Mouse (Mus musculus) heart, postnatal 0 days (tissue): Measurements from ENCODE around the gene Efna5.

ENCODE experiments used
- CTCF ChIP-seq: IDR thresholded peaks from 2 replicates; pipeline ENCODE4 v1.5.1; 2016; ENCODE audit warnings: antibody characterized with exemption, control low read depth, low read depth
- EP300 ChIP-seq: IDR thresholded peaks from 2 replicates; pipeline ENCODE4 v1.6.1; 2016; ENCODE audit warnings: antibody characterized with exemption, low read depth

DNA sequence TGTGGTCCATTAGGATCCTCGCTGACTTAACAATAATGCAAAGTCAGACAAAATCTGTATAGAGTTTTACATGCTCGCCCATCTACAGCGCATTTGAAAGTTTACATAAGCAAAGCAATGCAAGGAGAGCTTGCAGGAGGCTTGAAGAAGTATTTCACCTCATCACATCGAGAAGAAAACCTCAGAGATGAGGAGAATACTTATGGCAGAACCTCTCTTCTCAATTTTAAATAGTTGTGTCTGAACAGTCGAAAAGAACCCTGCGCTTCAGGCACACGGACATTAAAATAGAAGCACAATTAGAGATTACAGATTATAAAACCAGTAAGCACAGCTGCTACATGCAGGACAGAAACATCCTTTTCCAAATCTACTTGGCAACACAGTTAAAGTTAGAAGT is 215.3 kb downstream of the Efna5 start:
- TF ChIP-seq CTCF (no peak), EP300 (no peak)
